Mouse (Mus musculus): Measurements from ENCODE around the gene Ankrd50. TPM values are rescaled to one million over a fixed set of nuclear protein-coding genes. Genes with fewer than 3 reads are reported as not detected.

Ankrd50 gene
- 13.1 and 15.4 TPM in 2 replicates for polyA plus RNA-seq (2015; fragmentation: Nextera tagmentation; extraction: Ambion mirVana)

GRCm38 (mm10) chr3:38484191-38485106 is at the start of gene Ankrd50:
Gene Ankrd50, minus strand, starts transcription at chr3:38484844.
- peak; percentile 98 for DNase-seq (ENCODE audit: low spot score)

GRCm38 (mm10) chr3:38534245-38534644 is 49.6 kb upstream of the Ankrd50 start:
- DNase-seq (ENCODE audit: low spot score): no peak

- no peak for DNase-seq (ENCODE audit: low spot score)
Observed at GRCm38 (mm10) chr3:38520426-38520825, 35.8 kb upstream of the Ankrd50 start.

GRCm38 (mm10) chr3:38519971-38520370 is 35.3 kb upstream of the Ankrd50 start:
- DNase-seq (ENCODE audit: low spot score): no peak

GRCm38 (mm10) chr3:38503606-38504005 is 19.0 kb upstream of the Ankrd50 start:
- no peak for DNase-seq (ENCODE audit: low spot score)

- no peak for DNase-seq (ENCODE audit: low spot score)
Observed at GRCm38 (mm10) chr3:38502156-38502555, 17.5 kb upstream of the Ankrd50 start.

GRCm38 (mm10) chr3:38501739-38502138 is 17.1 kb upstream of the Ankrd50 start:
- no peak for DNase-seq (ENCODE audit: low spot score)

GRCm38 (mm10) chr3:38501316-38501715 is 16.7 kb upstream of the Ankrd50 start:
- DNase-seq (ENCODE audit: low spot score): no peak

- DNase-seq (ENCODE audit: low spot score): no peak
Observed at GRCm38 (mm10) chr3:38498561-38498960, 13.9 kb upstream of the Ankrd50 start.

- DNase-seq (ENCODE audit: low spot score): peak; percentile 71
Observed at GRCm38 (mm10) chr3:38496795-38497385, 12.2 kb upstream of the Ankrd50 start.

- no peak for DNase-seq (ENCODE audit: low spot score)
Observed at GRCm38 (mm10) chr3:38491702-38492101, 7.1 kb upstream of the Ankrd50 start.

GRCm38 (mm10) chr3:38491236-38491635 is 6.6 kb upstream of the Ankrd50 start:
- no peak for DNase-seq (ENCODE audit: low spot score)

- no peak for DNase-seq (ENCODE audit: low spot score)
Observed at GRCm38 (mm10) chr3:38490720-38491119, 6.1 kb upstream of the Ankrd50 start.

- no peak for DNase-seq (ENCODE audit: low spot score)
Observed at GRCm38 (mm10) chr3:38485107-38485545, 482 bp upstream of the Ankrd50 start.

GRCm38 (mm10) chr3:38483551-38483950 is 1.1 kb downstream of the Ankrd50 start:
- DNase-seq (ENCODE audit: low spot score): peak; percentile 53

- no peak for DNase-seq (ENCODE audit: low spot score)
Observed at GRCm38 (mm10) chr3:38482749-38483148, 1.9 kb downstream of the Ankrd50 start.

GRCm38 (mm10) chr3:38481106-38481505 is 3.5 kb downstream of the Ankrd50 start:
- DNase-seq (ENCODE audit: low spot score): peak; percentile 62

- DNase-seq (ENCODE audit: low spot score): no peak
Observed at GRCm38 (mm10) chr3:38477936-38478335, 6.7 kb downstream of the Ankrd50 start.

GRCm38 (mm10) chr3:38475587-38475986 is 9.1 kb downstream of the Ankrd50 start:
- no peak for DNase-seq (ENCODE audit: low spot score)

GRCm38 (mm10) chr3:38473138-38473537 is 11.5 kb downstream of the Ankrd50 start:
- DNase-seq (ENCODE audit: low spot score): no peak

GRCm38 (mm10) chr3:38471516-38471915 is 13.1 kb downstream of the Ankrd50 start:
- no peak for DNase-seq (ENCODE audit: low spot score)

- DNase-seq (ENCODE audit: low spot score): no peak
Observed at GRCm38 (mm10) chr3:38468131-38468530, 16.5 kb downstream of the Ankrd50 start.

Data from thymus, postnatal 0 days (tissue).